Mouse (Mus musculus) cerebellum, adult 11-12 months (tissue): ENCODE data around the gene Med13l.
A peak's percentile ranks its signal among the peaks of the same experiment; 100 is the strongest.

Source experiments
- DNase-seq: peaks from one replicate; pipeline ENCODE4 v3.0.0; 2022

The Med13l gene

GRCm38 (mm10) chr5:118663999-118664398 is 103.5 kb downstream of the Med13l start:
- DNase-seq: no peak

GRCm38 (mm10) chr5:118665023-118665422 is 104.5 kb downstream of the Med13l start:
- no peak for DNase-seq

GRCm38 (mm10) chr5:118666437-118667207 is 106.1 kb downstream of the Med13l start:
- DNase-seq: no peak

- DNase-seq: no peak
These were observed 107.4 kb downstream of the Med13l start for GRCm38 (mm10) chr5:118667863-118668262.

- no peak for DNase-seq
These were observed 108.5 kb downstream of the Med13l start for GRCm38 (mm10) chr5:118668931-118669330.

GRCm38 (mm10) chr5:118672111-118672510 is 111.6 kb downstream of the Med13l start:
- DNase-seq: no peak

- DNase-seq: no peak
These were observed 113.4 kb downstream of the Med13l start for GRCm38 (mm10) chr5:118673859-118674258.

- no peak for DNase-seq
These were observed 113.8 kb downstream of the Med13l start for GRCm38 (mm10) chr5:118674321-118674720.

GRCm38 (mm10) chr5:118675697-118676096 is 115.2 kb downstream of the Med13l start:
- no peak for DNase-seq

GRCm38 (mm10) chr5:118676151-118676918 is 115.9 kb downstream of the Med13l start:
- no peak for DNase-seq

GRCm38 (mm10) chr5:118679283-118679835 is 118.9 kb downstream of the Med13l start:
- DNase-seq: no peak

- DNase-seq: no peak
These were observed 120.4 kb downstream of the Med13l start for GRCm38 (mm10) chr5:118680853-118681252.

- no peak for DNase-seq
These were observed 121.5 kb downstream of the Med13l start for GRCm38 (mm10) chr5:118682007-118682406.

GRCm38 (mm10) chr5:118685145-118685544 is 124.7 kb downstream of the Med13l start:
- DNase-seq: no peak

GRCm38 (mm10) chr5:118686021-118686420 is 125.5 kb downstream of the Med13l start:
- DNase-seq: no peak

- DNase-seq: peak; percentile 85
These were observed 128.7 kb downstream of the Med13l start for GRCm38 (mm10) chr5:118688886-118689835.

- no peak for DNase-seq
These were observed 130.7 kb downstream of the Med13l start for GRCm38 (mm10) chr5:118691025-118691709.

GRCm38 (mm10) chr5:118691710-118692040 is 131.2 kb downstream of the Med13l start:
- no peak for DNase-seq

- DNase-seq: no peak
These were observed 133.5 kb downstream of the Med13l start for GRCm38 (mm10) chr5:118693996-118694395.

GRCm38 (mm10) chr5:118697073-118697472 is 136.6 kb downstream of the Med13l start:
- DNase-seq: peak; percentile 49

GRCm38 (mm10) chr5:118700978-118701377 is 140.5 kb downstream of the Med13l start:
- DNase-seq: no peak

GRCm38 (mm10) chr5:118702674-118703073 is 142.2 kb downstream of the Med13l start:
- no peak for DNase-seq
